Mouse (Mus musculus) stomach, postnatal 0 days (tissue): ENCODE results near the gene Bcl2l14.

Source experiments
- CTCF ChIP-seq: IDR thresholded peaks from 2 replicates; pipeline ENCODE4 v1.5.1; 2016; ENCODE audit warnings: antibody characterized with exemption, low read depth, mild to moderate bottlenecking, moderate library complexity
- EP300 ChIP-seq: optimal IDR thresholded peaks from 2 replicates; pipeline ENCODE3; 2016; ENCODE audit warnings: antibody characterized with exemption

DNA sequence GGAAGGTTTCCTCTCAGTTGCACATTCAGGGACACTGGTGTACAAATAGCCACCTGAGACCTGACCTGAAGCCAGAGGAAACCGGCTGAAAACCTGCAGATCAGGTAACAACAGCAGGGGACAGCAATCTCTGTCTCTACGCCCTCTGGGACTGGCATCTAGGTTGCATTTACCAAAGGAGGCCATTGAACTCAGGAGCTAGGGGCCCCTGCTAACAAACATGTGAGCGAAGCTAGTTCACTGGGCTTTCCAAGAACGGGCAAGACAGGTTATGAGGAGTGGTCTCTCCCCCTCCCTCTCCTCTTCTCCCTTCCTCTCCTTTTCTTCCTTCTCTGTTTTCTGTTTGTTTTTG, 18.4 kb downstream of the Bcl2l14 start:
- TF ChIP-seq CTCF, result no peak
- no peak for TF ChIP-seq EP300
